Mouse (Mus musculus): ENCODE results near the gene Bhlhe41. TPM values are rescaled to one million over a fixed set of nuclear protein-coding genes. Genes with fewer than 3 reads are reported as not detected.
A peak's percentile ranks its signal among the peaks of the same experiment; 100 is the strongest.

The Bhlhe41 gene
- polyA plus RNA-seq, 1 experiment from 2014 or later, result 1.1 TPM

DNA sequence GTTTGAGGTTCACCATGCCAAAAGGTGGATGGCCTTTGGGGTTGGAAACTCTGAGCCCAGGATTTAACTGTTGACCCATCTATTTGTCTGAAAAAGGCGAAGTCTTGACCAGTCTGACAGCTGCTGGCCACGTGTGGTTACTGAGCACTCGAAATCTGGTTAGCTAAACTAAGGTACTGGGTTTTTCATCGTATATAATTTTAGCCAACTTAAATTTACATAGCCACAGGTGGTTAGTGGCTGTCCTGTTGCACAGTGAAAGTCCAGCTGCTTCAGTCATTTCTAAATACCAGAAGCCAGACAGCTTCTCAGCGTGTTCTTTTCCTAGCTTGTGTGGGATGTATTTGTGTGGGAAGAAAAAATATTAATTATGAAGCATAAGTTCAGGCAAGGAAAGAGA lies 15.3 kb upstream of the Bhlhe41 start:
- no peaks in the 10 kb centered on the region for H3K27me3 ChIP-seq (replicated peaks; ENCODE audit: control insufficient read depth, insufficient read depth, low read length)
- H3K4me1 ChIP-seq (replicated peaks; ENCODE audit: control insufficient read depth, insufficient read depth, low read length), result no peaks in the 10 kb centered on the region
- no peak overlapping the region for H3K9ac ChIP-seq (ENCODE audit: low read length)
- no peak overlapping the region for H3K27ac ChIP-seq (ENCODE audit: low read depth)
- DNase-seq (ENCODE audit: low spot score) (no peak), ATAC-seq (replicated peaks; ENCODE audit: low FRiP score, low TSS enrichment, low read depth) (no peak)
- H3K4me2 ChIP-seq (ENCODE audit: low read length), result no peak overlapping the region
- 84% methylated on average over 5 of the region's 5 CpGs for WGBS
- H3K36me3 ChIP-seq (ENCODE audit: control insufficient read depth, insufficient read depth, low read length), result no peaks in the 10 kb centered on the region
- H3K4me3 ChIP-seq (ENCODE audit: low read depth, low read length), result no peak overlapping the region
- H3K9me3 ChIP-seq (ENCODE audit: control insufficient read depth, low read length), result no peaks in the 10 kb centered on the region

- Histone ChIP-seq H3K27ac (ENCODE audit: low read depth) (no peak overlapping the region), H3K36me3 (ENCODE audit: control insufficient read depth, insufficient read depth, low read length) (no peaks in the 10 kb centered on the region), H3K4me3 (ENCODE audit: low read depth, low read length) (no peak overlapping the region), H3K4me2 (ENCODE audit: low read length) (no peak overlapping the region), H3K9me3 (ENCODE audit: control insufficient read depth, low read length) (no peaks in the 10 kb centered on the region), H3K9ac (ENCODE audit: low read length) (no peak overlapping the region), H3K27me3 (replicated peaks; ENCODE audit: control insufficient read depth, insufficient read depth, low read length) (no peaks in the 10 kb centered on the region), H3K4me1 (replicated peaks; ENCODE audit: control insufficient read depth, insufficient read depth, low read length) (no peaks in the 10 kb centered on the region)
- DNase-seq (ENCODE audit: low spot score) (no peak), ATAC-seq (replicated peaks; ENCODE audit: low FRiP score, low TSS enrichment, low read depth) (no peak)
- 84% methylated on average over 9 of the region's 9 CpGs for WGBS
Measured at GRCm38 (mm10) chr6:145876986-145877735, 11.8 kb upstream of the Bhlhe41 start.

DNA sequence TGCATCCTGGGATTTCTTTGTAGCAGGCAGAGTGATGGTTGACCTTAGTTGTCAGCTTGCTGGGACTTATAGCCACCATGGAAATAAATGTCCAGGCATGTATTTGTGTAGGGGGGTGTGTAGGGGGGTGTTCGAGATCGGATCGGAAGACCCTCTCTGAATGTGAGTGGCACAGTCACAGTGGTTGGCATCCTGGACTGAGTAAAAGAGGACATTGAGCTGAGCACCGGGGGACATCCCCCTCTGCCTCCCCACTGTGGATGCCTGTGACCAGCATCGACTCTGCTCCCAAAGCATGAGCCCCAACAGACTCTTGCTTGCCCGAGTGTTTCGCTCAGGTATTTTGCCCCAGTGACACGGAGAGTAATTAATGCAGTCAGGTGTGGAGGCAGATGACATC lies 8.0 kb upstream of the Bhlhe41 start:
- H3K4me3 ChIP-seq (ENCODE audit: low read depth, low read length), result no peak overlapping the region
- no peaks in the 10 kb centered on the region for H3K9me3 ChIP-seq (ENCODE audit: control insufficient read depth, low read length)
- H3K4me1 ChIP-seq (replicated peaks; ENCODE audit: control insufficient read depth, insufficient read depth, low read length), result no peaks in the 10 kb centered on the region
- H3K27me3 ChIP-seq (replicated peaks; ENCODE audit: control insufficient read depth, insufficient read depth, low read length), result no peaks in the 10 kb centered on the region
- no peak overlapping the region for H3K27ac ChIP-seq (ENCODE audit: low read depth)
- DNase-seq (ENCODE audit: low spot score), result no peak
- WGBS, result 81% methylated on average over 8 of the region's 8 CpGs
- ATAC-seq (replicated peaks; ENCODE audit: low FRiP score, low TSS enrichment, low read depth), result no peak
- no peaks in the 10 kb centered on the region for H3K36me3 ChIP-seq (ENCODE audit: control insufficient read depth, insufficient read depth, low read length)
- no peak overlapping the region for H3K4me2 ChIP-seq (ENCODE audit: low read length)
- H3K9ac ChIP-seq (ENCODE audit: low read length), result no peak overlapping the region

GRCm38 (mm10) chr6:145872010-145872409 lies 6.7 kb upstream of the Bhlhe41 start:
- 90% methylated on average over 7 of the region's 7 CpGs for WGBS
- no peaks in the 10 kb centered on the region for H3K27me3 ChIP-seq (replicated peaks; ENCODE audit: control insufficient read depth, insufficient read depth, low read length)
- H3K9ac ChIP-seq (ENCODE audit: low read length), result no peak overlapping the region
- H3K9me3 ChIP-seq (ENCODE audit: control insufficient read depth, low read length), result no peaks in the 10 kb centered on the region
- H3K27ac ChIP-seq (ENCODE audit: low read depth), result no peak overlapping the region
- H3K4me1 ChIP-seq (replicated peaks; ENCODE audit: control insufficient read depth, insufficient read depth, low read length), result peaks cover under 1% of the 10 kb centered on the region; the same call in 1 of the 2 replicates
- no peak overlapping the region for H3K4me2 ChIP-seq (ENCODE audit: low read length)
- DNase-seq (ENCODE audit: low spot score) (no peak), ATAC-seq (replicated peaks; ENCODE audit: low FRiP score, low TSS enrichment, low read depth) (no peak)
- no peaks in the 10 kb centered on the region for H3K36me3 ChIP-seq (ENCODE audit: control insufficient read depth, insufficient read depth, low read length)
- H3K4me3 ChIP-seq (ENCODE audit: low read depth, low read length), result no peak overlapping the region

DNA sequence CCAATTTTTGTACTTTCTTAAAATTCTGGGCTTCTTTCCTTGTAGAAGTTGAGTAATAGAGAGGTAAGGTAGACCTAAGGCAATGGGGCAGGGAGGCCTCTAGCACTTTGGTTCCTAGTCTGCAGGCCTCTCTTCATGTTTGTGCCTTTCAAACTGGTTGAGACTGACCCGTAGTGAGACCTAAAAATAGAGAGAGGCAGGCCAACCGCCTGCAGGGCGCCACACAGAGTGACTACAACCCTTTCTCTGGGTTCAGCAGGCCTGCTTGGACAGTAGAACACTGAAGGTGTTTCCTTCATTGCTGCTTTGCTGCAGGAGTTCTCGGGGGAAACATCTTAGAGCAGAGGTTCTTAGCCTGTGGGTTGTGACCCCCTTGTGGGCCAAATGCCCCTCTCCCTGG lies 5.6 kb upstream of the Bhlhe41 start:
- H3K36me3 ChIP-seq (ENCODE audit: control insufficient read depth, insufficient read depth, low read length), result no peaks in the 10 kb centered on the region
- no peak for DNase-seq (ENCODE audit: low spot score)
- WGBS, result 69% methylated on average over 4 of the region's 4 CpGs
- ATAC-seq (replicated peaks; ENCODE audit: low FRiP score, low TSS enrichment, low read depth), result no peak
- H3K27ac ChIP-seq (ENCODE audit: low read depth), result no peak overlapping the region
- no peak overlapping the region for H3K4me2 ChIP-seq (ENCODE audit: low read length)
- H3K27me3 ChIP-seq (replicated peaks; ENCODE audit: control insufficient read depth, insufficient read depth, low read length), result peaks cover 4% of the 10 kb centered on the region
- H3K9me3 ChIP-seq (ENCODE audit: control insufficient read depth, low read length), result no peaks in the 10 kb centered on the region
- no peak overlapping the region for H3K9ac ChIP-seq (ENCODE audit: low read length)
- no peak overlapping the region for H3K4me3 ChIP-seq (ENCODE audit: low read depth, low read length)
- H3K4me1 ChIP-seq (replicated peaks; ENCODE audit: control insufficient read depth, insufficient read depth, low read length), result peaks cover 6% of the 10 kb centered on the region; the same call in 1 of the 2 replicates

DNA sequence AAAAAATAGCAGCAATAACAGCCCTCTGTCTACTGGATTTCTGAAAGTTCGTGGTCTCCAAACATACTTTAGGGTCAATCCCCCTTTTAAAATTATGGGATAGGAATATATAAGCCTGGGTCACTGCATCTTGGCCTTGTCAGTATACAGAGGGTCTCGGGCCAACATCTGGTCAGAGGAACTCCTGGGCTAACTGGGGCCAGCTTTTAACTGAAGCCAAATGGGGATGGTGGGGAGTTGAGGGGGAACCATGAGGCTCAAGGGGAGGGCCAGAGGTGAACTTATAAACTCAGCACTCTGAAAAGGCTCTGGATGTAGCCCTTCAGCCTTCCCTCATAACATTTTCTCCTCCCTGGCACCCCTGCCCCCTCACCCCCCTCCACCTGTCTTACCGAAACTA lies 1.8 kb upstream of the Bhlhe41 start:
- Histone ChIP-seq H3K27me3 (replicated peaks; ENCODE audit: control insufficient read depth, insufficient read depth, low read length) (peaks cover 43% of the 10 kb centered on the region), H3K4me1 (replicated peaks; ENCODE audit: control insufficient read depth, insufficient read depth, low read length) (peaks cover 22% of the 10 kb centered on the region; the same call in 1 of the 2 replicates), H3K4me2 (ENCODE audit: low read length) (peak overlapping the region; percentile 82), H3K9ac (ENCODE audit: low read length) (no peak overlapping the region), H3K9me3 (ENCODE audit: control insufficient read depth, low read length) (no peaks in the 10 kb centered on the region), H3K27ac (ENCODE audit: low read depth) (no peak overlapping the region), H3K36me3 (ENCODE audit: control insufficient read depth, insufficient read depth, low read length) (no peaks in the 10 kb centered on the region), H3K4me3 (ENCODE audit: low read depth, low read length) (peak overlapping the region; percentile 53; the same call in 1 of the 2 replicates)
- 58% methylated on average over 3 of the region's 3 CpGs for WGBS
- DNase-seq (ENCODE audit: low spot score) (no peak), ATAC-seq (replicated peaks; ENCODE audit: low FRiP score, low TSS enrichment, low read depth) (no peak)

DNA sequence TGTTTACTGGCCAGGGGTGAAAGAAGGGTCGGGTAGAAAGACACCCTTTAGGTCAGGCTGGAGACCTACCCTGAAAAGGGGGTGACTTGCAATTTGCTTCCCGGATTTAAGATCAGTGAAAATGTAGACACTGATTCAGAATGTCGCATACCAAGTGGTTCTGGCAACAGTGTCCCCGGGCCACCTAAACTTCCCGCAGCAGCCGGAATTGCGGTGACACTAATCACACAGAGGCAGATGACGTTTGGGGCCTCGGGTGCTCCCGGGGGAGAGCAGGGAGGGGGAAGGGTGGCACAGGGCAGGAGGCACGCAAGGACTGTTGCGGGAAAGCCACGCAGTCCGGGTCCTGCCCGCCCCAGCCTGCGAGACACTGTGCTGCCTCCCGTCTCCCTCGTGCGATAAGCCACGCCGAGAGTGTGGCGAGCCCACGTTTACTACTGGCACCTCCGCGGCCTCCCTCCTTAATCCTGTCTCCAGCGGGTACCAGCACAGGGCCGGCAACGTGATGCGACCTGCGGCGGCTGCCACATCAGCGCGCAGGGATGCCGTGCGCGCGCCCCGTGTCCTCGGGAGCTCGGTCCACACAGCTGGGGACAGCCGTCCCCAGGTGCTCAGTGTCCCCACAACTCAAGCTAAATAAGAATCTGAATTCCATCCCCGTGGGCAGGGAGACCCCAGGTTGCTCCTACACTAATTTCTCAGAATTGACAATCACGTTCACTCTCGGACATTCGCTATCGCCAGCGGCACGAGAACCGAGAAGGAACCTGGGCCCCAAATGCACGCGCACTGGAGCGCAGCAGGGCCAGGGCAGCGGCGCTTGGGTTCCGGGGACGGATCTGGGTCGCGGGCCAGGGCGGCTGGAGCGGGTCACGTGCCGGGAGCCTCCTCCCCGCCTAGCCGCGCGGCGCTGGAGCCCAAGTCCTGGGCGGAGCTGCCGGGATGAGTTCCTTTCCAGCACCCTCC lies 811 bp upstream of the Bhlhe41 start:
- DNase-seq (ENCODE audit: low spot score) (peak; percentile 83), ATAC-seq (replicated peaks; ENCODE audit: low FRiP score, low TSS enrichment, low read depth) (peak; percentile 62)
- under 1% methylated on average over 67 of the region's 69 CpGs for WGBS
- H3K4me2 ChIP-seq (ENCODE audit: low read length), result peak overlapping the region; percentile 82
- peaks cover 22% of the 10 kb centered on the region; the same call in 1 of the 2 replicates for H3K4me1 ChIP-seq (replicated peaks; ENCODE audit: control insufficient read depth, insufficient read depth, low read length)
- H3K9me3 ChIP-seq (ENCODE audit: control insufficient read depth, low read length), result no peaks in the 10 kb centered on the region
- H3K9ac ChIP-seq (ENCODE audit: low read length), result peak overlapping the region; percentile 46
- peak overlapping the region; percentile 53 for H3K4me3 ChIP-seq (ENCODE audit: low read depth, low read length)
- peaks cover 50% of the 10 kb centered on the region for H3K27me3 ChIP-seq (replicated peaks; ENCODE audit: control insufficient read depth, insufficient read depth, low read length)
- no peaks in the 10 kb centered on the region for H3K36me3 ChIP-seq (ENCODE audit: control insufficient read depth, insufficient read depth, low read length)
- no peak overlapping the region for H3K27ac ChIP-seq (ENCODE audit: low read depth)

- Histone ChIP-seq H3K4me2 (ENCODE audit: low read length) (peak overlapping the region; percentile 97), H3K9ac (ENCODE audit: low read length) (no peak overlapping the region), H3K27me3 (replicated peaks; ENCODE audit: control insufficient read depth, insufficient read depth, low read length) (peaks cover 50% of the 10 kb centered on the region), H3K4me1 (replicated peaks; ENCODE audit: control insufficient read depth, insufficient read depth, low read length) (peaks cover 22% of the 10 kb centered on the region; the same call in 1 of the 2 replicates), H3K4me3 (ENCODE audit: low read depth, low read length) (peak overlapping the region; percentile 53), H3K9me3 (ENCODE audit: control insufficient read depth, low read length) (no peaks in the 10 kb centered on the region), H3K27ac (ENCODE audit: low read depth) (no peak overlapping the region), H3K36me3 (ENCODE audit: control insufficient read depth, insufficient read depth, low read length) (no peaks in the 10 kb centered on the region)
- WGBS, result 3% methylated on average over 8 of the region's 8 CpGs
- DNase-seq (ENCODE audit: low spot score) (no peak), ATAC-seq (replicated peaks; ENCODE audit: low FRiP score, low TSS enrichment, low read depth) (no peak)
Measured at GRCm38 (mm10) chr6:145864171-145864570, 1.2 kb downstream of the Bhlhe41 start.
